Mouse (Mus musculus): ENCODE measurements at regions not wholly inside any gene's neighbourhood (a gene's known extent, or its start where the extent isn't known, plus 50 kb on each side); places are given as distances from the start of the nearest gene placed in this dataset.
A peak's percentile ranks its signal among the peaks of the same experiment; 100 is the strongest.

DNA sequence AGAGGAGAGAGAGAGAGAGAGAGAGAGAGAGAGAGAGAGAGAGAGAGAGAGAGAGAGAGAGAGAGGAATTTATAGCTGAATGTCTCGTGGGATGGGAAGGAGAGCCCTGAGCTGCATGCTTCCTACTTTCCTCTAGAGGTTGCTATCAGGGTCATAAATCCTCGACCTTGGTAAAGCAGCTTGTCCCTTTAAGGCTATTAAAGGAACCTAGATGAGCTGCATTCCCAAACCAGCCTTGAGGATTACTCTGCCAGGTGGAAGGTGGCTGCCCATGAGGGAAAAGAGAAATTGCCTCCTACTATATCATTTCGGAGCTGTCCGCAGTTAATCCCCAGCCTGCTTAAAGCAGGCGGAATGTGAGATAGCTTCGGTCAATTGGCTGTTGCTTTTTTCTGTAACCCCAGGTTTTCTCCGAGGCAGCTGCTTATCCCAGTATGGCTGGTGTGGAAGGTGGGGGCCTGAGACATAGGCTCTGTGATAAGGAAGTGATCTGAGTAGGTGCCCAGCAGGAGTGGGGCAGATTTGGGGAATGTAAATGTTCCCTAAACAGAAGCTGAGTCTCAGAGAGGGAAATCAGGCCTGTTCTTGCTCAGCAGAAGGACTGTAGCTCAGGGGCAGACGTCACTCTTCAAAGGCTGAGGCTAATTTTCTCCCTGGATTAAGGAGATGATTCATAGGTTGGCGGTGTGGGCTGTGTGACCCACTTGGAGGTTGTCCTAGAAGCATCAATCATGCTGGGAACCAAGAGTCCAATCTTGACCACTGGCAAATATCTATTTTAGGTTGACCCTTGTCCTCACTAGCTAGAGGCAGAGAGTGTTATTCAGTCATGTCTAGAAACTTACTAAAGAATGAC lies 255.2 kb upstream of the Camk1g start:
- Histone ChIP-seq H3K36me3 (ENCODE audit: control insufficient read depth, insufficient read depth) (no peaks in the 10 kb centered on the region), H3K27me3 (ENCODE audit: control insufficient read depth, insufficient read depth, insufficient read length) (no peaks in the 10 kb centered on the region), H3K4me2 (ENCODE audit: low read depth) (peak overlapping the region; percentile 18), H3K79me2 (ENCODE audit: control insufficient read depth, insufficient read depth) (no peaks in the 10 kb centered on the region), H3ac (ENCODE audit: control insufficient read depth, insufficient read length) (no peak overlapping the region), H3K4me3 (no peak overlapping the region)
- TF ChIP-seq POLR2A (IDR thresholded peaks at IDR 0.05; ENCODE audit: insufficient read length, low read depth) (no peak), REST (IDR thresholded peaks at IDR 0.05; ENCODE audit: insufficient read depth, insufficient read length) (no peak), MYOG (IDR thresholded peaks at IDR 0.05; ENCODE audit: control insufficient read depth in 1 of 3, insufficient read depth in 1 of 3, insufficient read length in 2 of 3, low read depth in 2 of 3) (no peak), CEBPB (IDR thresholded peaks at IDR 0.05; ENCODE audit: insufficient read depth, poor library complexity, severe bottlenecking) (no peak), MYOD1 (IDR thresholded peaks at IDR 0.05; ENCODE audit: control insufficient read depth in 1 of 3, insufficient read length in 2 of 3, low read depth in 2 of 3) (no peak), MAX (IDR thresholded peaks at IDR 0.05; ENCODE audit: low read depth) (no peak), E2F4 (IDR thresholded peaks at IDR 0.05; ENCODE audit: insufficient read depth) (no peak), USF1 (IDR thresholded peaks at IDR 0.05; ENCODE audit: low read depth) (no peak), TCF12 (IDR thresholded peaks at IDR 0.05; ENCODE audit: insufficient read depth, poor library complexity, severe bottlenecking) (no peak), SRF (IDR thresholded peaks at IDR 0.05; ENCODE audit: control insufficient read depth, insufficient read length, low read depth) (no peak)

DNA sequence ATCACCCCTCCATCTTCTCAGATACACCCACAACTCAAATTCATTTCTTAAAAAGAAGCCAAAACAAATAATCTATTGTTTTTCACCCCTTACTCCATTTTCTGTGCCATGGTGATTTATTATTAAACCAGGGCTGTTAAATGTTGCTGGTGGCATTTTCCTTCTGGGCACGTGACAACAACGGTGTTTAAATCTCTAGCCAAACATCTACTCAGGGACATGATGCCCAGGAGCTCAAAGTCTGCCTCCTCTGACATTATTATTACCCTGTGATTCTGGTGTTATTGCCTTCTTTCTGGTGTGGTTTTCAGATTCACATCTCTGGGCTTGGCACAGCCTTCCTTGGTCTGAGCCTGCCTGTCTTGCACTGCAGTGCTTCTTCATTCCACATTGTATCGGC lies 253.5 kb upstream of the Camk1g start:
- no peak overlapping the region for H3K4me2 ChIP-seq (ENCODE audit: low read depth)
- H3K27me3 ChIP-seq (ENCODE audit: control insufficient read depth, insufficient read depth, insufficient read length), result no peaks in the 10 kb centered on the region
- no peaks in the 10 kb centered on the region for H3K79me2 ChIP-seq (ENCODE audit: control insufficient read depth, insufficient read depth)
- no peak overlapping the region for H3ac ChIP-seq (ENCODE audit: control insufficient read depth, insufficient read length)
- H3K4me3 ChIP-seq, result no peak overlapping the region
- H3K36me3 ChIP-seq (ENCODE audit: control insufficient read depth, insufficient read depth), result no peaks in the 10 kb centered on the region
- TF ChIP-seq USF1 (IDR thresholded peaks at IDR 0.05; ENCODE audit: low read depth) (no peak), MAX (IDR thresholded peaks at IDR 0.05; ENCODE audit: low read depth) (no peak), TCF3 (IDR thresholded peaks at IDR 0.05; ENCODE audit: insufficient read length, low read depth) (no peak), POLR2AphosphoS2 (IDR thresholded peaks at IDR 0.05; ENCODE audit: insufficient read length, low read depth) (no peak), REST (IDR thresholded peaks at IDR 0.05; ENCODE audit: insufficient read depth, insufficient read length) (no peak), SRF (IDR thresholded peaks at IDR 0.05; ENCODE audit: control insufficient read depth, insufficient read length, low read depth) (no peak), MYOG (IDR thresholded peaks at IDR 0.05; ENCODE audit: control insufficient read depth in 1 of 3, insufficient read depth in 1 of 3, insufficient read length in 2 of 3, low read depth in 2 of 3) (no peak), TCF12 (IDR thresholded peaks at IDR 0.05; ENCODE audit: insufficient read depth, poor library complexity, severe bottlenecking) (no peak), MYOD1 (IDR thresholded peaks at IDR 0.05; ENCODE audit: control insufficient read depth in 1 of 3, insufficient read length in 2 of 3, low read depth in 2 of 3) (no peak), POLR2A (IDR thresholded peaks at IDR 0.05; ENCODE audit: insufficient read length, low read depth) (no peak), E2F4 (IDR thresholded peaks at IDR 0.05; ENCODE audit: insufficient read depth) (no peak), CEBPB (IDR thresholded peaks at IDR 0.05; ENCODE audit: insufficient read depth, poor library complexity, severe bottlenecking) (no peak)

DNA sequence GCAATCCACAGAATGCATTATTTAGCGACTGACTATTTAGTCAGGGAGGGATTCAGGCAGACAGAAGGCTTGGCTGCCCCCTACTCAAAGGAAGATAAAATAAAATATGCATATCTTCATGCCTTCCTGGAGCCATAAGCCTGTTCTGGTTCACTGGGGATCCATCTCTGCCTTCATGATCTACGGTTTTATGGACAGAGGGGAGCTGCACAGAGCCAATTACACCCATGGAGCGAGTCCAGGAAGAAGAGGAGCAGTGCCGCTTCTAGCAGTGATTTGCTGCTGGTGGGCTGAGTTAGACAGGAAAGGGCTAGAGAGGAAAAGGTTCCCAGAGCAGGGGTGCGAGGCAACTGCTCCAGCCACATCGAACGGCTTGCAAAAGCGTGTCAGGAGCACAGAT lies 248.2 kb upstream of the Camk1g start:
- Histone ChIP-seq H3K36me3 (ENCODE audit: control insufficient read depth, insufficient read depth) (no peaks in the 10 kb centered on the region), H3K4me2 (ENCODE audit: low read depth) (no peak overlapping the region), H3ac (ENCODE audit: control insufficient read depth, insufficient read length) (no peak overlapping the region), H3K4me3 (no peak overlapping the region), H3K79me2 (ENCODE audit: control insufficient read depth, insufficient read depth) (no peaks in the 10 kb centered on the region), H3K27me3 (ENCODE audit: control insufficient read depth, insufficient read depth, insufficient read length) (no peaks in the 10 kb centered on the region)
- TF ChIP-seq POLR2A (IDR thresholded peaks at IDR 0.05; ENCODE audit: insufficient read length, low read depth) (no peak), REST (IDR thresholded peaks at IDR 0.05; ENCODE audit: insufficient read depth, insufficient read length) (no peak), POLR2AphosphoS2 (IDR thresholded peaks at IDR 0.05; ENCODE audit: insufficient read length, low read depth) (no peak), TCF3 (IDR thresholded peaks at IDR 0.05; ENCODE audit: insufficient read length, low read depth) (no peak), SRF (IDR thresholded peaks at IDR 0.05; ENCODE audit: control insufficient read depth, insufficient read length, low read depth) (no peak), E2F4 (IDR thresholded peaks at IDR 0.05; ENCODE audit: insufficient read depth) (no peak), MAX (IDR thresholded peaks at IDR 0.05; ENCODE audit: low read depth) (no peak), MYOG (IDR thresholded peaks at IDR 0.05; ENCODE audit: control insufficient read depth in 1 of 3, insufficient read depth in 1 of 3, insufficient read length in 2 of 3, low read depth in 2 of 3) (no peak), CEBPB (IDR thresholded peaks at IDR 0.05; ENCODE audit: insufficient read depth, poor library complexity, severe bottlenecking) (no peak), MYOD1 (IDR thresholded peaks at IDR 0.05; ENCODE audit: control insufficient read depth in 1 of 3, insufficient read length in 2 of 3, low read depth in 2 of 3) (no peak), TCF12 (IDR thresholded peaks at IDR 0.05; ENCODE audit: insufficient read depth, poor library complexity, severe bottlenecking) (no peak), USF1 (IDR thresholded peaks at IDR 0.05; ENCODE audit: low read depth) (no peak)

DNA sequence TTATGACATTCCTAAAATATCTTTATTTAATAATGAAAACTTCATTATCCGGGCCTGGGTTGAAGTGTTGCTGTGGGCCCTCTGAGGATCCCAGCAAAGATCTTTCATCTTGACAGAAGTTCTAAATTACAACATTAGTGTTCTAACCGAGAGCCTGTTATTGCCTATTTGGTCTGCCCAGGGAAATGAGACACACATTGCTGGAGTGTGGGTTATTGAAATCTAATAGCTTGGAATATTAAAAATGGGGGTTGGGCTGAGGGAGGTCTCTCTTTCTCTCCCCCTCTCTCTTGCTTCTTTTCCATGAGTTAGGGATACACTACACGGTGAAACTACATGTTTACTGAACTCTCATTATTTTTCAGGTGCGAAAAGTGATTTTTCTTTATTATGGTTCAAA lies 240.4 kb upstream of the Camk1g start:
- TF ChIP-seq TCF12 (IDR thresholded peaks at IDR 0.05; ENCODE audit: insufficient read depth, poor library complexity, severe bottlenecking) (no peak), USF1 (IDR thresholded peaks at IDR 0.05; ENCODE audit: low read depth) (no peak), MYOD1 (IDR thresholded peaks at IDR 0.05; ENCODE audit: control insufficient read depth in 1 of 3, insufficient read length in 2 of 3, low read depth in 2 of 3) (no peak), MAX (IDR thresholded peaks at IDR 0.05; ENCODE audit: low read depth) (no peak), POLR2A (IDR thresholded peaks at IDR 0.05; ENCODE audit: insufficient read length, low read depth) (no peak), TCF3 (IDR thresholded peaks at IDR 0.05; ENCODE audit: insufficient read length, low read depth) (no peak)
- Histone ChIP-seq H3K79me2 (ENCODE audit: control insufficient read depth, insufficient read depth) (no peaks in the 10 kb centered on the region), H3ac (ENCODE audit: control insufficient read depth, insufficient read length) (no peak overlapping the region), H3K4me3 (no peak overlapping the region), H3K36me3 (ENCODE audit: control insufficient read depth, insufficient read depth) (no peaks in the 10 kb centered on the region), H3K27me3 (ENCODE audit: control insufficient read depth, insufficient read depth, insufficient read length) (no peaks in the 10 kb centered on the region), H3K4me2 (ENCODE audit: low read depth) (no peak overlapping the region)

Measured in myocyte (in vitro differentiated cells).